Mouse (Mus musculus): ENCODE measurements around the gene Fbxl17.

Fbxl17 gene

DNA sequence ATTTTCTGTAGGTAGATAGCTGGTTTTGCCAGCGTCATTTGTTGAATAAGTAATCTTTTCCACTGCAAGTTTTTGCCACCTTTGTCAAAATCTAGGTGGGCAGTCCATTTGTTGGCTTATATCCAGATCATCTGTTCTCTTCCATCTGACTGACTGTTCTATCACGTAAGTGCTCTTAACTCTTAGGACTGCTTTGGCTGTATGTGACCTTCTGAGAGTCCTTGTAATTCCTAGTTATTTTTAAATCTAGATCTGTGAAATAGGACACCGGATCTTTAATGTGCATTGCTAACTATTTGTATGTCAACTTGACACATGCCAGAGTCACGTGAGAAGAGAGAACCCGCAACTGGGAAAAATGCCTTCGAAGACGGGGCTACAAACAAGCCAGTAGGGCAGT is 37.3 kb downstream of the Fbxl17 start:
- DNase-seq (ENCODE audit: low spot score in 2 of 2): no peak

DNA sequence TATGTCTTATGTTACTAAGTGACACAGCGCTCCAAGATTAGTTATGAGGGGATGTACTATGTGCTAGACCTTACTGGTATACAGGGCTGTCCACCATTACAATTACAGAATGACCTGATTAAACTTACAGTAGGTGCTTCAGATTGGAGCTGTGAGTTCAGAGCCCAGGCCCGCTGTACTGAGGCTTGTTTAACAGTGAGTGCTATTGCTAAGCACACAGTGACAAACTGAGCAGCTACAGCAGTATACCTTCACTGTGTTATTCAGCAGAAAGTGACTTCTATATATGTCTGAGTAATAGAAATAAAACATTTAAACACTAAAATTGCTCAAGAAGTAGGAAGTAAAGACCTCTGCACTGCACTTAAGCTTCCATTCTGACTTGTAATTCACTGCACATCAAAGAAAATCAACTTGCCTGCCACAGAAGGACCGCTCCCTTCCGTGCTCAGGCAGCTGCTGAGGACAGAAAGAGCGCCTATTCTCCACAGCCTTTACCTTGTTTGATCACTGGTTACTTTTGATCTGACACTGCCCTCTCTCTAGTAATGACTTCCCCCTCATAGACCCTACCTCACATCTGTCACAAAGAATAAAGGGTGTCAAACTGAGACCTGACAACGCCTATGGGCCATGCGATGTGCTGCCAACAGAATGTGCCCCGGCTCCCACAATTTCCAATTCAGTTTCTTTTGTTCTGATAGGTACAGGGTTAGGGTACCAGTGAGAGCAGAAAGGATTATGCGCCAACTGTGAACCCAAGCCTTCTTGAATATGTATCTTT is 39.9 kb downstream of the Fbxl17 start:
- no peak for DNase-seq (ENCODE audit: low spot score in 2 of 2)

DNA sequence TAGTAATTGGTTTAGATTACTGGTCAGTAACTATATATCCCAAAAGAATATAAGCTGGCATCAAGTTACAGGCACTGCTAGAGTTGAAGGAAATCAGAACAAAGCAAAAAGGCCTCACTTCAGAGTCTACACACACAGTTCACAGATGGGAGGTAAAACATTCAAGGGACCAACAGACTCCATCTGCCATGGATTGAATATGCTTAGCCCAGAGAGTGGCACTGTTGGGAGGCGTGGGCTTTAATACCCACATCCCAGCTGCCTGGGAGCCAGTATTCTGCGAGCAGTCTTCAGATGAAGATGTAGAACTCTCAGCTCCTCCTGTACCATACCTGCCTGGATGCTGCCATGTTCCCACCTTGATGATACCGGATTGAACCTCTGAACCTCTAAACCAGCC is 41.8 kb downstream of the Fbxl17 start:
- no peak for DNase-seq (ENCODE audit: low spot score in 2 of 2)

DNA sequence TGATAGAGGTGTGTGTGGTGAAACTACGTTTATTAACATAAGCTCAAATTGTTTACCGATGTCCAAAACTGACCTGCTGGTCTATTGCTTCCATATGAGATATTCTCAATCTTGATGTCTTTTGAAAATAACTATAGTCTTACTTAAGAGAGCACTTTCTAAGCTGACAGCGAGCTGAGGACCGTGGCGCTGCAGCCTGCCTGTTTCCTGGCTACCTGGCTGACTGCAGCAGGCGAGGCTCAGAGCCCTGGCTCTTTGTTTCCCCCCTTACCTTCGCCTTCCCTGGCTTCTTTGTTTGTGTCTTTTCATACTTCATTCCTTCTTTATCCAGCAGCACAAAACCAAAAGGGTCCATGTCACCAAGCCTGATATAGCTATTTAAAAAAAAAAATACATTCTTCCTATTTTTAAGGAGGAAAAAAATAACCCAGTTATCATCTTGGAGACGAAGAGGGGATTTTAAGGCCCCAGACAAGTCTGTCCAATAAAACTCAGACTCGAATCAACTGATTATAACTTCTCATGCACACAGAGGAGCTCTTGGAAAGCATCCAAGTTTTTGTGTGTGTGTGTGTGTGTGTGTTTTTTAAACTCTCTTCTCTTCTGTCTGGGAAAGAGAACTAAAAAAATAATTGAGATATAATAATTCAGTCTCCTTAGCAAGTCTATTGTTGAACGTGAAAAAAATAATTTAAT is 48.4 kb downstream of the Fbxl17 start:
- DNase-seq (ENCODE audit: low spot score in 2 of 2): no peak

DNA sequence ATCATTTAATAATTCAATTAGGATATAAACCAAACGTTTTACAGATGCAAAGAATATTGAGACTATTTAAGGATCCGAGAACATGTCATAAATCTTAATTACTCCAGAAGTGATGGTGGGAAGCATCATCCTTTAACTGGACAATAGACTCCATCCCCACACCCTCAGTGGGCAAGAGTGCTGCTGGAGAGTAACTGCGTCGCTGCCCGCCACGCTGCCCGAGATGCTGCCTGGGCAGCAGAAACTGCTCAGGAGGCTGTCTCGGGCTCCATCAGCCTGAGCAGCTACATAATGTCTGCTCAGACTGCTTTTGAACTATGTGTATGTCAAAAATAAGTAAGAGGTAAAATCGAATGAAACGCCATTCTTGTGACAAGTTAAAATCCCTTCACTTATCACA is 52.1 kb downstream of the Fbxl17 start:
- DNase-seq (ENCODE audit: low spot score in 2 of 2): no peak

DNA sequence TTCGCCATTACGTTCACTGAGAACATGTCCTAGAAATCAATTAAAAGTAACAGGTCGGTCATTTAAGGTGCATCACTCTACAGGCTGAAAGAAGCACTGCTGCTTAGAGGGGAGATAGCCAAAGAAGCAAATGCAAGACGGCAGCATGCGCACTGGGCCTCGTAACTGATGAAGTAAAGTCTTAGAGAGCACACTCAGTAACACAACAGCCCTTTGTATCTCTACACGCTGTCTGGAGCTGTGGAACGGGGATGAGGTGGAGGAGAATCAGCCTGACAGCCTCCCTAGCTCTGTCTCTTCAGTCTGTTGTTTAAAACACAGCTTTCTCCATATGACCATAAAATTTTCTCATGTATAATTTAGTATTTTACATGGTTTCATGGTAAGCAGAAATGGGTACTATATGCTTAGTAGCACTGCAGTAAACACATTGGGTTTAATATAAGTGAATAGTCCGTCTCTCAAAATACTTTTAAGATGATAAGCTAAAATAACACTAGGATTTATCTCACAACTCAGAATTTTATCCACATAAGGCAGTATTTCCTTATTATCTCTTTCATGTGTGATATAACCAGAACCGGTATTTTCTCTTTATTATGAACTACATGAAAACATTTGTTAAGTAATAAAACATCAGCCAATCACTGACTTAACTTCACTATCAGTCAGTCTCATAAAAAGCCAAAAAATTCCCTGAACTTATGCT is 52.7 kb downstream of the Fbxl17 start:
- DNase-seq (ENCODE audit: low spot score in 2 of 2): no peak

DNA sequence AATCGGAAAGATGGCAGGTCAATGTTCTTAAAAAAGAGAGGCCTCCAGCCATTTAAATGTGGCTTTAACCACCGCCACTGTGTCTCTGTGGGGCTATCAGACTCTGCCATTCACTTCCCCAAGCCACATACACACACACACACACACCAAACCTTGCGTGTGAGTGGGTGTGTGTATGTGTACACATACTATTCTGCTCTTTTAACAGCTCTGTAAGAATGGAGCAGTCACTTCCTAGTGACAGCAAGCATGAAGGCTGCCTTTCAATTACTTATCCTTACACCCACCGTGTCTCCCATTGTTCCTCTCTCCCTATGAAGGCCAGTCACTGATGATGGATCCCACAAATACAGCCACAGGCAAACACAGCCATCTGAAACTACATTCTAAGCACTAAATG is 54.6 kb downstream of the Fbxl17 start:
- no peak for DNase-seq (ENCODE audit: low spot score in 2 of 2)

DNA sequence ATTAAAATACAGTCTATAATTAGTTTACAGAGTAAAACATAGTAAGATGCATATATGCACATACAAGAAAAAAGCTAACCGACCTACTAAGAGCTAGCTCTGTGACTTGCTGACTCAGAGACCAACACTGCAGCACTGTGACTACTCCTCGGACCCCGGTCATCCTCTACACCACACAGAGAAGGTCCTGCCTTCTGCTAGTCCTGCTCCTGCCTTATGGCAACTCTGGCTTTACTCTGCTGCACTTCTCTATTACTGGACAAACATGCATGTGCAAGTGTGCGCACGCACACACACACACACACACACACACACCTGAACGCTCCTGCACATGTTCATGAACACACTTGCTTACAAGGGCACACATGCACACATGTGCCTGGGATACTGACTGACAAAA is 62.4 kb downstream of the Fbxl17 start:
- no peak for DNase-seq (ENCODE audit: low spot score in 2 of 2)

DNA sequence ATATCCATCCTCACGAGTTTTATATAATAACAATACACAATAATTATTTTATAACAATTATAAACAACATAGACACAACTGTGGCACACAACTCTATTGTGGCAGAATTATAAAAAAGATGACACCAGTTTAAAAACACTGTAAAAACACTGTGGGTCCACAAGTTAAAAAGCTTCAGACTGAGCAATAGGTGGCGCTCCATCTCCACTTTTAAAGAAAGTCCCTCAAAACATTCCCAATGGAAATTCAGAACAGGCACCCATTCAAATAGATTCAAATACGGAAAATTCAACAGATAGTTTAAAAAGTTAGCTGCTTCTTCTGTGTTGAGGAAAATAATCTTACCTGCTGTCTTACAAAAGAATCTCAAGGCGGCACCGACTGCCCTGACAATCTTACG is 65.7 kb downstream of the Fbxl17 start:
- DNase-seq (ENCODE audit: low spot score in 2 of 2): no peak

DNA sequence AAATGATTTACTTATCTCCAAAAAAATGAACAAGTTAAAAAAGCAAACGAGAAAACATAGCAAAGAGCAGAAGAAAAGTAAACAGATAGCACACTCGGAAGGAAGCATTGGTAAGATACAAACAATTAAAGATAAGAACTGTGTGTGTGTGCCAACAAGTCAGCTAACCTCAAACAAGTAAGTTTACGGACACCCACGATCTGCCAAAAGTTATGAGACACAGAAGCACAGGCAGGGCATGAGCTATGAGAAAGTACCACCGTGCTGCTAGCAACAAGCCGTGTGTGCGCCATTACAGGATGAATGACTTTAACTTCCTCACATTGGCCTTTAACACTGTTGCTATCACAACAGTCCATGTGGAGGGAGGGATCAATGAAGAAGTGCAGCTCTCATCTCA is 68.2 kb downstream of the Fbxl17 start:
- no peak for DNase-seq (ENCODE audit: low spot score in 2 of 2)

DNA sequence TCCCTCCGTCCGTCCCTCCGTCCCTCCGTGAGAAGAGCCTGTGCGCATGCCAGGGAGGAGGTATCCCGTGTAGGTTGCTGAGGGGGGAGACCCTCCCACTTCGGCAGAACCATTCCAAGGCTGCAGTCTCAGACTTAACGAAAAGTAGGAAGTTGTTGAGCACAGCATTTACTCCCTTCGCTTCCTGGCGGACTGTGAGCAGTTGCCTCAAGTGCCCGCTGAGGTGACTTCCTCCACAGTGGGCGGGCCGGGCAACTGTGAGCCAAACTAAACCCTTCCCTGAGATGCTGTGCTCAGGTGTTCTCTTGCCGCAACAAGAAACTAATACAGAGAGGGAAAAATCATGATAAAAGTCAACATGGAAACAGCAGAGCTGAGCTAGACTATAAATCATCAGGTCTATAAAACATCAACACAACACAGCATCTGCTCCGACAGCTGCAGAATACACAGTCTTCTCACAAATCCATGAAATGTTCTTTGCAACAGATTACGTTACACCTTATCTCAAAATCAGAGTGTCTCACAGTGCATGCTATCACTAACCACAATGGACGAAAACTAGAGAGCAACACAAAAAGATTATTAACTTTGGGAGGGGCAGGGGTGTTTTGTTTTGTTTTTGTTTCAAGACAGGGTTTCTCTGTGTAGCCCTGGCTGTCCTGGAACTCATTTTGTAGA is 69.3 kb downstream of the Fbxl17 start:
- DNase-seq (ENCODE audit: low spot score in 2 of 2): no peak

DNA sequence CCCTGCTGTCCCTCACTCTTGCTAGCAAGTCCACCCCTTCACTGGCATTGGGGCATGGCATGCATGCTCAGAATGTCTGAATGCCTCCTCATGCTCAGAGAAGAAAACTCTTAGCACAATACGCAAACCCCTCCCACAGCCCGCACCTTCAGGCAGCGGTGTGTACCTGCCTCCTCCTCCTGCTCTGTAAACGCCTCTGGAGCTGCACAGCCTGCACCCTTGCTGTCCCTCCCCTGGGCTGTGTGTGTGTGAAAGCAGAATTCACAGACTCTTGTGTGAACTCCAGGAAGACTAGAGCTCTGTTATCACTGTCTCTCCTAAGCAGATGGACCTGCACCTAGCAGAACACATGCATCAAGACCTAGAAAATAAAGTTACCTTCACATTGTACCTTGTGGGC is 76.0 kb downstream of the Fbxl17 start:
- no peak for DNase-seq (ENCODE audit: low spot score in 2 of 2)

DNA sequence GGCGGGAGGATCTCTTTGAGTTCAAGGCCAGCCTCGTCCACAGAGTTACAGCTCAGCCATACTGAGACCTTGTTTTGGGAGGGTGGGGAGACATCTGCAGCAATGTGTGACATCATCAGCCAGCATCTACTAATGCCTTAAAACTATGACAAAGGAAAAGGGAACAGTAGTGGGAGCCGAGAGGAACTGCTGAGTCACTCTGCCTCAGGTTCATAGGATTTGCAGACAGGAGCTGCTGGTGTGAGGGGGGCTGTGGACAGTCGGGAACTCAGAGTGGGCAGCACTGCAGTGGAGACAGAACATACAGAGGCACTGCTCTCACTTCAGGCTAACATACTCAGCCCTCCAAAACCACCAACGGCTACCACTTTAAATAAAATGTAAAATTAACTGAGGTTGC is 77.1 kb downstream of the Fbxl17 start:
- no peak for DNase-seq (ENCODE audit: low spot score in 2 of 2)

DNA sequence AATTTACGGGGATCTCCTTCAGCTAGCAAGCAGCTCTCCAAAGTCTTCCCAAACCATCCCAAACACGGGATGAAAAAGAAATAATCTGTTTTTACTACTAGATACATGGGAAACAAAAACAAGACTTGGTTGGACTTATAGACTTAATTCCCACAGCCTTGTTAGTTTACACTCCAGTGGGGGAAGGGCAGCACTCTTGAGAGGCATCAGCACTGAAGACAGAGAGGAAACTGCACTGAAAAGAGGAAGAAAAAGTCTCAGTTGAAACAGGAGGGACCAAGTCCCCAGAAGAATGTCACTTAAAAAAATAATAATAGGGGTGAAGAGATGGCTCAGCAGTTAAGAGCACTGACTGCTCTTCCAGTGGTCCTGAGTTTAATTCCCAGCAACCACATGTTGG is 78.0 kb downstream of the Fbxl17 start:
- DNase-seq (ENCODE audit: low spot score in 2 of 2): no peak

DNA sequence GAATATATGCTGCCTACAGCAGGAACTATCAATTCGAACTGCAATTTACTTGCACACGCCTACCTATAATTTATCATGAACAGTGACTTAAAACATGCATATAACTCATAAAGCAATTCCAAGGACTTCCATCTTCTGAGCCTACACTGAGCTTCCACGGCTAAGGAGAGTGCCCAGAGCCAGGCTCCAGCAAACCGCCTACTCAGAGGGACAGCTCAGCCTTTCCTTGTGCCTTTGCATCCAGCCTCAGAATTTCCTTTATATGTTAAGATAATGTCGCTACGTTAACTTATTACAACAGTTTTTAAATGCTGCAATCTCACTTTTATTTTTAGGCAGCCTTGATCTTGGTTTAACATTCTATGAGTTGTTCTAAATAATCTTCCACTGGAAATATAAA is 80.3 kb downstream of the Fbxl17 start:
- DNase-seq (ENCODE audit: low spot score in 2 of 2): no peak

DNA sequence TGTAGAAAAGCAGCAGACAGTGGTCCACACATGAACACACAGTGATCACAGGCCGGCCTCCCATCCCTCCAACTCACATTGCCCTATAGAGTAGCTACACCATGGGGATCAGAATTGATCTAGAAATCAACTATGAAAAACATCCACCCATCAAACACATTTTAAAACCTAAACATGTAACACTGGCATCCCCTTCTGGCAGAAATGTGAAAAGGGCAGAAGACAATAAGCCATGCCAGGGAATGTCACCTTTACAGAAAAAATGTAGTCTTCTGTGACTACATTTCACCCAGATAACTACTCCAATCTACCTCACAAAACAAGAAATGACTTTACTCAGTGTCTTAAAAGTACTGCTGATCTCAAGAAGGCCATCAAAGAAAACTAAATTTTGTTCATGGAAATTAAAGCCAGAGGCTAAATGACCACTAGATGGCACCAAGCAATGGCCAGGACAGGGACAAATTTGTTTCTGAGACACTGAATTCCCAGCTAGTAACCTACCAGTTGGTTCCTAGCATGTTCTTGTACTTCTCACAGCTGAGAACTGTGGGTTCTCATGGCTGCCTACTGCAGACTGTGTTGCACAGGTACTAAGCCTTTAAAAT is 85.7 kb downstream of the Fbxl17 start:
- no peak for DNase-seq (ENCODE audit: low spot score in 2 of 2)

DNA sequence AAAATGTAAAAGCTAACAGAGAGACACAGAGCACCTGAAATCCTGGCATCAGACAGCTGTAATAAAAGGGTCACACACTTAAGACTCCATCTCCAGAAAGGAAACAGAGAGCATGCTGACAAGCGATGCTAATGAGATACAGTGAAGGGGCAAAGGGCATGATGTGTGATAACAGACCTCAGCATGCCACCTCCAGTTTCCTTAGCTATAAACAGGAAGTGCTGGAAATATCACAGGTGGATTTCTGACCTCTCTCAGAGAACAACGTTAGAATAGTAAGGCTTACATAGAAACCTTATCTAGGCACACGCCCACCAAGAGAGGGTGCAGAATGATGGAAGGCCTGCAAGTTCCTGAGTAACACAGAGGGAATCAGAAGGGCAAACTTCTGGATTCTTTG is 88.3 kb downstream of the Fbxl17 start:
- DNase-seq (ENCODE audit: low spot score in 2 of 2): no peak

DNA sequence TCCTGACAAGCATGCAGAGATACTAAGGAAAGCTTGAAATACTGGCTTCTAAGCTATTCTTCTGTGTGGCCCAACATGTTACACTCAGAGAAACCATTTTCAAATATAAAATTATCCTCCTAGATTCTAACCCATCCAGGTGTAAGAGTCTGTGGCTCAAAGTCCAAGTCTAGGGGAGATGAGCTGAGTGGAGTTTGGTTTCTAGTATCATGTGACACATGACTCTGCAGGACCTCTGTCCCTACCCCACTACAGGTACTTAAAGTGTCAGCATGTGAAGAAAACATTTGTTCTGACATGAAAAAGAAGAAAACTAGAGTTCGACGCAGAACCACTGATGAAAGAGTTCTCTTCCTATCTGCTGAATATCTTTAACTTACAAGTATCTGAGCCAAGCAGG is 89.7 kb downstream of the Fbxl17 start:
- DNase-seq (ENCODE audit: low spot score in 2 of 2): no peak

DNA sequence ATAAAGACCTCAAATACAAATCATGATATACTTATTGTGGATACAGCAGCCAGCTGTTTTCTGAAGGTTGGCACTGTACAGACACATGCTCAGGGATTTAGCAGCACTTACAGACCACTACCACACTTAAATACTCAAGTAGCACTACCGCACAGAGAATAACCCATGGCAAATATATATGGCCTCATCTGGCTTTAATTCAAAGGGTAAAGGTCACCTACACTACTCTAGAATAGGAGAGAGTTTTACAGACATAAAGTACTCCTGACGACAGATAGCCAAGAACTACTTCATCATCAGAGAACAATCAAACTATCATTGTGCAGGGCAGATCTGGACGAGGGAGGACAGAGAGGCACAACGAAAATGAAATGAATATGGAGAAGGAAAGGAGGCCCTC is 93.9 kb downstream of the Fbxl17 start:
- no peak for DNase-seq (ENCODE audit: low spot score in 2 of 2)

DNA sequence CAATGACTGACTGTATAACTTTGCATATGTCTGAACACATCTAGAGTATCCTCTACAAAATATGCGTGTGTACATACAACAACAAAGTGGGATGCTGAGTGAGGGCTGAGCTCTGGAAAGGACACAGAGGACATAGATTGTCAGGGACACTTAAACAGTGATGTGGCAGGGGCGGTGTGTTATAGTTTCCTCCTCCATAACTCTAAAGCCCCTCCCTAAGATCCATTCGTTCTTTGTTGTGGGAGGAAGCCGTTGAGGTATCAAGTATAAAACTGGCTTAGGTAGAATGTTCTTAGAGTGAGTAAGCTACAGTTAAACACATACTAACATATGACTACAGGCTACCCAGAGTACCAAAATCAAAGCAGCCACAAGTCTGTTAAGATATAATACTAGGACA is 94.3 kb downstream of the Fbxl17 start:
- no peak for DNase-seq (ENCODE audit: low spot score in 2 of 2)

DNA sequence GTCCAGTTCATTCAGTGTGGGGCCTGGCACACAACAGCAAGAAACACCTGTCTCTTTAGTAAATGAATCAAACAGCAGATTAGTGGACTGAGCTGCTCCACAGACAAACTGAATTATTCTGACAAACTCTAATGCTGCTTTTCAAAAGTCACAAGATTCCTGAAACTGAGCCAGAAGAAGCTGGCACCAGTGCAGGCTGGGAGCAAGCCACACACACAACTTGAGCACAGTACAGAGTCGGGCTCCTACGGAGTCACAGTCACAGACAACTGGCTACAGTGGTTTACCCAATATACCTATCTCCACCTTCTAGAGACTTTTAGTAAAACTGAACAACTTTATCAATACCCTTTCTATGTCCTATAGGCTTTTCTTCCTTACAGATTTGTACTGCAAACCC is 94.8 kb downstream of the Fbxl17 start:
- peak in 1 of 2 experiments; percentile 25 for DNase-seq (ENCODE audit: low spot score in 2 of 2)
